Mouse (Mus musculus): ENCODE data around the gene Wbp2nl.
A peak's percentile ranks its signal among the peaks of the same experiment; 100 is the strongest.

Wbp2nl gene

GRCm38 (mm10) chr15:82317839-82318238, 19.1 kb downstream of the Wbp2nl start:
- DNase-seq (ENCODE audit: extremely low read depth, insufficient read length, low spot score): no peak

GRCm38 (mm10) chr15:82319613-82320012, 20.9 kb downstream of the Wbp2nl start:
- no peak for DNase-seq (ENCODE audit: extremely low read depth, insufficient read length, low spot score)

GRCm38 (mm10) chr15:82322195-82322594, 23.4 kb downstream of the Wbp2nl start:
- no peak for DNase-seq (ENCODE audit: extremely low read depth, insufficient read length, low spot score)

- no peak for DNase-seq (ENCODE audit: extremely low read depth, insufficient read length, low spot score)
Measured at GRCm38 (mm10) chr15:82325382-82325781, 26.6 kb downstream of the Wbp2nl start.

- DNase-seq (ENCODE audit: extremely low read depth, insufficient read length, low spot score): no peak
Measured at GRCm38 (mm10) chr15:82335194-82335593, 36.4 kb downstream of the Wbp2nl start.

GRCm38 (mm10) chr15:82336629-82337028, 37.9 kb downstream of the Wbp2nl start:
- DNase-seq (ENCODE audit: extremely low read depth, insufficient read length, low spot score): no peak

- no peak for DNase-seq (ENCODE audit: extremely low read depth, insufficient read length, low spot score)
Measured at GRCm38 (mm10) chr15:82337875-82338274, 39.1 kb downstream of the Wbp2nl start.

- DNase-seq (ENCODE audit: extremely low read depth, insufficient read length, low spot score): peak; percentile 96
Measured at GRCm38 (mm10) chr15:82338593-82339112, 39.9 kb downstream of the Wbp2nl start, which contains the start of the genes Naga, Pheta2 and Smdt1. Naga (minus strand) TSS chr15:82338925. Pheta2 (plus strand) TSS chr15:82338942. Smdt1 (plus strand) TSS chr15:82338959.

- DNase-seq (ENCODE audit: extremely low read depth, insufficient read length, low spot score): no peak
Measured at GRCm38 (mm10) chr15:82339150-82339549, 40.4 kb downstream of the Wbp2nl start.

GRCm38 (mm10) chr15:82339634-82340254, 41.0 kb downstream of the Wbp2nl start:
- DNase-seq (ENCODE audit: extremely low read depth, insufficient read length, low spot score): no peak

GRCm38 (mm10) chr15:82340414-82341035, 41.8 kb downstream of the Wbp2nl start:
- DNase-seq (ENCODE audit: extremely low read depth, insufficient read length, low spot score): no peak

GRCm38 (mm10) chr15:82341036-82341501, 42.3 kb downstream of the Wbp2nl start:
- no peak for DNase-seq (ENCODE audit: extremely low read depth, insufficient read length, low spot score)

- no peak for DNase-seq (ENCODE audit: extremely low read depth, insufficient read length, low spot score)
Measured at GRCm38 (mm10) chr15:82341675-82342542, 43.2 kb downstream of the Wbp2nl start.

GRCm38 (mm10) chr15:82342543-82342935, 43.8 kb downstream of the Wbp2nl start:
- no peak for DNase-seq (ENCODE audit: extremely low read depth, insufficient read length, low spot score)

GRCm38 (mm10) chr15:82343368-82344287, 44.9 kb downstream of the Wbp2nl start:
- DNase-seq (ENCODE audit: extremely low read depth, insufficient read length, low spot score): no peak

- no peak for DNase-seq (ENCODE audit: extremely low read depth, insufficient read length, low spot score)
Measured at GRCm38 (mm10) chr15:82344971-82345370, 46.2 kb downstream of the Wbp2nl start.

- peak; percentile 96 for DNase-seq (ENCODE audit: extremely low read depth, insufficient read length, low spot score)
Measured at GRCm38 (mm10) chr15:82345820-82346470, 47.2 kb downstream of the Wbp2nl start.

- DNase-seq (ENCODE audit: extremely low read depth, insufficient read length, low spot score): no peak
Measured at GRCm38 (mm10) chr15:82346580-82347302, 48.0 kb downstream of the Wbp2nl start.

GRCm38 (mm10) chr15:82347303-82347676, 48.5 kb downstream of the Wbp2nl start:
- DNase-seq (ENCODE audit: extremely low read depth, insufficient read length, low spot score): no peak

Data from 3134 (cell line).